Mouse (Mus musculus) olfactory bulb, adult 2 months (tissue): ENCODE data around the gene Cdiptos. TPM values are rescaled to one million over a fixed set of nuclear protein-coding genes. Genes with fewer than 3 reads are reported as not detected.

Experiments used
- H3K27ac ChIP-seq: fragments of 200-500 bp; 2 replicates; pipeline ENCODE4 v1.5.1; 2012; ENCODE audit warnings: low read depth, low read length; ENCODE audit not compliant: insufficient read depth
- H3K4me1 ChIP-seq: fragments of 200-500 bp; 2 replicates; pipeline ENCODE4 v1.6.1; 2012; ENCODE audit warnings: low read length; ENCODE audit not compliant: control insufficient read depth, insufficient read depth
- H3K4me3 ChIP-seq: fragments of 200-500 bp; 2 replicates; pipeline ENCODE4 v1.5.1; 2012; ENCODE audit warnings: mild to moderate bottlenecking, low read depth, low read length, moderate library complexity; ENCODE audit not compliant: insufficient read depth
- CTCF ChIP-seq: fragments of 200-500 bp; IDR thresholded peaks from 2 replicates; pipeline ENCODE4 v1.5.1; 2012; ENCODE audit warnings: low read depth, mild to moderate bottlenecking, low read length, moderate library complexity; ENCODE audit not compliant: insufficient read depth
- POLR2A ChIP-seq: fragments of 200-500 bp; IDR thresholded peaks from 2 replicates; pipeline ENCODE4 v1.6.1; 2012; ENCODE audit warnings: mild to moderate bottlenecking, low read depth, low read length, moderate library complexity; ENCODE audit not compliant: insufficient read depth
- WGBS: fragments of 180-500 bp; shearing (Covaris S2); methylation state at CpG from one replicate; pipeline ENCODE4 v1.1.7; 2018; 5-methylcytosine and 5-hydroxymethylcytosine counted together
- polyA plus RNA-seq: library from polyadenylated mRNA; stranded (reverse); fragments of >200 nt; gene quantifications from 2 replicates; pipeline ENCODE4 v1.2.4, GENCODE M21; 2012; ENCODE audit warnings: low replicate concordance; ENCODE audit not compliant: missing spikeins, insufficient read depth, insufficient read length

Cdiptos gene
- polyA plus RNA-seq, 1 experiment, result not detected

- TF ChIP-seq POLR2A (no peak), CTCF (no peak)
- H3K27ac ChIP-seq, result peak overlapping the region; percentile 89
- WGBS, result 49% methylated on average over 9 of the region's 9 CpGs
- H3K4me3 ChIP-seq, result no peak overlapping the region
- H3K4me1 ChIP-seq, result peaks cover 13% of the 10 kb centered on the region
Observed at GRCm38 (mm10) chr7:127008239-127009019, 32.5 kb upstream of the Cdiptos start.

- Histone ChIP-seq H3K4me1 (peaks cover 10% of the 10 kb centered on the region), H3K4me3 (no peak overlapping the region), H3K27ac (no peak overlapping the region)
- 82% methylated on average over 6 of the region's 6 CpGs for WGBS
- TF ChIP-seq CTCF (no peak), POLR2A (no peak)
Observed at GRCm38 (mm10) chr7:127007313-127008024, 31.6 kb upstream of the Cdiptos start.

GRCm38 (mm10) chr7:127004122-127004875, 28.4 kb upstream of the Cdiptos start:
- no peak overlapping the region for H3K4me3 ChIP-seq
- no peak for TF ChIP-seq CTCF
- TF ChIP-seq POLR2A, result no peak
- 83% methylated on average over 4 of the region's 4 CpGs for WGBS

GRCm38 (mm10) chr7:127003620-127004019, 27.7 kb upstream of the Cdiptos start:
- no peak for TF ChIP-seq CTCF
- no peak for TF ChIP-seq POLR2A
- Histone ChIP-seq H3K27ac (no peak overlapping the region), H3K4me3 (no peak overlapping the region), H3K4me1 (peaks cover 7% of the 10 kb centered on the region)
- 87% methylated on average over 5 of the region's 5 CpGs for WGBS

More at GRCm38 (mm10) chr7:127004122-127004875, 28.4 kb upstream of the Cdiptos start:
- H3K4me1 ChIP-seq, result peaks cover 10% of the 10 kb centered on the region
- H3K27ac ChIP-seq, result no peak overlapping the region

- H3K4me3 ChIP-seq, result no peak overlapping the region
- 89% methylated on average over 10 of the region's 10 CpGs for WGBS
- no peak overlapping the region for H3K27ac ChIP-seq
- TF ChIP-seq CTCF (no peak), POLR2A (no peak)
- no peaks in the 10 kb centered on the region for H3K4me1 ChIP-seq
Observed at GRCm38 (mm10) chr7:126999568-126999967, 23.7 kb upstream of the Cdiptos start.

GRCm38 (mm10) chr7:126996449-126996848, 20.6 kb upstream of the Cdiptos start:
- Histone ChIP-seq H3K4me3 (no peak overlapping the region), H3K27ac (no peak overlapping the region), H3K4me1 (no peaks in the 10 kb centered on the region)
- no peak for TF ChIP-seq CTCF
- 88% methylated on average over 4 of the region's 4 CpGs for WGBS

- Histone ChIP-seq H3K4me1 (peaks cover 4% of the 10 kb centered on the region), H3K4me3 (no peak overlapping the region), H3K27ac (no peak overlapping the region)
- WGBS, result 75% methylated on average over 8 of the region's 8 CpGs
- no peak for TF ChIP-seq POLR2A
- no peak for TF ChIP-seq CTCF
Observed at GRCm38 (mm10) chr7:126988816-126989215, 12.9 kb upstream of the Cdiptos start.

GRCm38 (mm10) chr7:126986319-126986718, 10.4 kb upstream of the Cdiptos start:
- Histone ChIP-seq H3K4me1 (peaks cover 4% of the 10 kb centered on the region), H3K4me3 (no peak overlapping the region), H3K27ac (no peak overlapping the region)
- TF ChIP-seq CTCF, result peak; percentile 35; the same call in 1 of the 2 replicates
- TF ChIP-seq POLR2A, result no peak
- WGBS, result 45% methylated on average over 9 of the region's 9 CpGs
